Mouse (Mus musculus): Measurements from ENCODE around the gene Olfr370.
A peak's percentile ranks its signal among the peaks of the same experiment; 100 is the strongest.

The Olfr370 gene

GRCm38 (mm10) chr8:83575561-83576515, 40.3 kb downstream of the Olfr370 start:
- DNase-seq (ENCODE audit: low spot score in 2 of 2) = peak in 1 of 2 experiments; percentile 2

GRCm38 (mm10) chr8:83576516-83576895, 40.9 kb downstream of the Olfr370 start:
- DNase-seq (ENCODE audit: low spot score in 2 of 2) = no peak

- DNase-seq (ENCODE audit: low spot score in 2 of 2) = peak in 1 of 2 experiments; percentile 2
These were observed 41.3 kb downstream of the Olfr370 start for GRCm38 (mm10) chr8:83576921-83577320.

- DNase-seq (ENCODE audit: low spot score in 2 of 2) = peak in 1 of 2 experiments; percentile 2
These were observed 41.8 kb downstream of the Olfr370 start for GRCm38 (mm10) chr8:83577384-83577791.

GRCm38 (mm10) chr8:83578131-83579055, 42.8 kb downstream of the Olfr370 start:
- peak in 1 of 2 experiments; percentile 2 for DNase-seq (ENCODE audit: low spot score in 2 of 2)

- peak in 1 of 2 experiments; percentile 2 for DNase-seq (ENCODE audit: low spot score in 2 of 2)
These were observed 44.1 kb downstream of the Olfr370 start for GRCm38 (mm10) chr8:83579676-83580075.

GRCm38 (mm10) chr8:83580826-83581225, 45.2 kb downstream of the Olfr370 start:
- DNase-seq (ENCODE audit: low spot score in 2 of 2) = no peak

GRCm38 (mm10) chr8:83582226-83582625, 46.6 kb downstream of the Olfr370 start:
- DNase-seq (ENCODE audit: low spot score in 2 of 2) = no peak

- no peak for DNase-seq (ENCODE audit: low spot score in 2 of 2)
These were observed 47.7 kb downstream of the Olfr370 start for GRCm38 (mm10) chr8:83583236-83583635.

GRCm38 (mm10) chr8:83584771-83585170, 49.2 kb downstream of the Olfr370 start:
- no peak for DNase-seq (ENCODE audit: low spot score in 2 of 2)

- DNase-seq (ENCODE audit: low spot score in 2 of 2) = no peak
These were observed 49.8 kb downstream of the Olfr370 start for GRCm38 (mm10) chr8:83585333-83585732.

- no peak for DNase-seq (ENCODE audit: low spot score in 2 of 2)
These were observed 52.1 kb downstream of the Olfr370 start for GRCm38 (mm10) chr8:83587644-83588043.

GRCm38 (mm10) chr8:83588886-83589285, 53.3 kb downstream of the Olfr370 start:
- no peak for DNase-seq (ENCODE audit: low spot score in 2 of 2)

GRCm38 (mm10) chr8:83590488-83591023, 55.0 kb downstream of the Olfr370 start:
- no peak for DNase-seq (ENCODE audit: low spot score in 2 of 2)

GRCm38 (mm10) chr8:83592682-83593081, 57.1 kb downstream of the Olfr370 start:
- DNase-seq (ENCODE audit: low spot score in 2 of 2) = no peak

GRCm38 (mm10) chr8:83593325-83594166, 58.0 kb downstream of the Olfr370 start:
- no peak for DNase-seq (ENCODE audit: low spot score in 2 of 2)

- peak; percentile 96 to 97 for DNase-seq (ENCODE audit: low spot score in 2 of 2)
These were observed 58.8 kb downstream of the Olfr370 start for GRCm38 (mm10) chr8:83594167-83595049.
